Mouse (Mus musculus) spleen, adult 2 months (tissue): ENCODE results near the gene Clcf1. TPM values are rescaled to one million over a fixed set of nuclear protein-coding genes. Genes with fewer than 3 reads are reported as not detected.

ENCODE experiments used
- DNase-seq, 2 experiments: peaks; one replicate each; pipeline versions ENCODE4 v3.0.0 to v3.0.0-alpha.2; 2012 to 2021; ENCODE audit warnings: low spot score in 2 of 2, low read depth in 1 of 2
- H3K27ac ChIP-seq: fragments of 200-500 bp; 2 replicates; pipeline ENCODE4 v1.5.1; 2012; ENCODE audit warnings: low read length, inconsistent platforms; ENCODE audit not compliant: insufficient read depth
- H3K27me3 ChIP-seq: fragments of 200-500 bp; 2 replicates; pipeline ENCODE4 v1.6.1; 2012; ENCODE audit warnings: mild to moderate bottlenecking, moderate library complexity, low read length, inconsistent platforms; ENCODE audit not compliant: control insufficient read depth, insufficient read depth
- H3K36me3 ChIP-seq: fragments of 200-500 bp; 2 replicates; pipeline ENCODE4 v1.6.1; 2012; ENCODE audit warnings: mild to moderate bottlenecking, low read length, inconsistent platforms; ENCODE audit not compliant: control insufficient read depth, insufficient read depth
- H3K4me1 ChIP-seq: fragments of 200-500 bp; 2 replicates; pipeline ENCODE4 v1.6.1; 2011; ENCODE audit warnings: inconsistent platforms; ENCODE audit not compliant: control insufficient read depth, insufficient read depth, insufficient read length
- H3K4me3 ChIP-seq: fragments of 200-500 bp; 2 replicates; pipeline ENCODE4 v1.5.1; 2011; ENCODE audit warnings: mild to moderate bottlenecking, inconsistent platforms; ENCODE audit not compliant: insufficient read depth, insufficient read length; ENCODE audit errors: extremely low read depth
- CTCF ChIP-seq: fragments of 200-500 bp; IDR thresholded peaks from 2 replicates; pipeline ENCODE4 v1.5.1; 2011; ENCODE audit warnings: mild to moderate bottlenecking, inconsistent platforms; ENCODE audit not compliant: insufficient read depth, insufficient read length, insufficient replicate concordance; ENCODE audit errors: extremely low read depth
- POLR2A ChIP-seq: fragments of 200-500 bp; IDR thresholded peaks from 2 replicates; pipeline ENCODE4 v1.6.1; 2011; ENCODE audit warnings: low read depth, low read length, inconsistent platforms
- WGBS: fragments of 180-500 bp; shearing (Covaris S2); methylation state at CpG from one replicate; pipeline ENCODE4 v1.1.7; 2018; 5-methylcytosine and 5-hydroxymethylcytosine counted together
- polyA plus RNA-seq: library from polyadenylated mRNA; depleted of rRNA; stranded (reverse); fragments of >200 nt; gene quantifications from 2 replicates; pipeline ENCODE4 v1.2.3, GENCODE M21; 2012

Gene Clcf1
- polyA plus RNA-seq, 1 experiment, result 128 TPM

DNA sequence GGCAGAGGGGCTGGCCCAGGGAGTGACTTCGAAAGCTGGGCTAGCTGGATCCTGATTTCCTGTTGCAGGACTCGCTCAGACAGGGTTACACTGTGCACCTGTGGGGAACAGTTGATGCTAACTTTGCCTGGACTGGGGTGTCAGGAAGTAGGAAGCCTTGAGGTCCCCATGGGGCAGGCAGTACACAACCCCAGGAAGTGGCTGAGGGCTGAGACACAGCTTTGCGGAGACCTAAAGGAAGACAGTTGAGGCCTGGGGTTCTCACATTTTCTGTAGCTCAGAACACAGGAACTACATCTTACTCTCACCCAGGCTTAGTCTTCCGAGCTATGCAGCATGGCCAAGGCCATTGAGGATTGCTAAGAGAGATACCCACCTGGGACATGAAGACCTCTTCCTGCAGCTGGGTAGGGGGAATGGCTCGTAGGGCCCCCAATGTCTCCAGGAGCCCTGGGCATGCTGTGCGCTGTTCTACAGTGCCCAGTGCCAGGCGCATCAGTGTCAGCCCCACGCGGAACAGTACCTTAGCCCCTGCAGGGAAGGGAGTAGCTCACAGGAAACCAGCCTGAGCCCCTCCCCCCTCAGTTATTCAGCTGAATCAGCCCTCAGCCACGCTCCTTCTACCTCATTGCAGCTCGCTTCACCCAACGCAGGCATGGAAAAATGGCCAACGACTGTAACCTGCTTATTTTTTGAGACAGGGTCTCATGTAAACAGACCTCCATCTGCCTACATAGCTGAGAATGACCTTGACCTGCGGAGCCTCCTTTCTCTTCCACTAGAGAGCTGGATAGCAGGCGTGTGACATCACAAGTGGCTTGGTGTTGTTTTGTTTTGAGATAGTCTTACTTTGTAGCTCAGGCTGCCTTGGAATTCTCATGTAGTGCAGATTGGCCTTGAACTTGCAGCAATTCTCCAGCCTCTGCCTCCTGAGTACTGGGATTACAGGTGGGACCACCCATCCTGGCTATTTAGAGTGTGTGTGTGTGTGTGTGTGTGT, 28.8 kb upstream of the Clcf1 start:
- DNase-seq, result peak in 1 of 2 experiments; percentile 82
- Histone ChIP-seq H3K27ac (peak overlapping the region; percentile 94), H3K36me3 (peaks cover 52% of the 10 kb centered on the region), H3K4me3 (peak overlapping the region; percentile 12; the same call in 1 of the 2 replicates), H3K27me3 (no peaks in the 10 kb centered on the region), H3K4me1 (peaks cover 59% of the 10 kb centered on the region)
- TF ChIP-seq POLR2A (no peak; the same call in 1 of the 2 replicates), CTCF (no peak)
- 9% methylated on average over 15 of the region's 15 CpGs for WGBS

DNA sequence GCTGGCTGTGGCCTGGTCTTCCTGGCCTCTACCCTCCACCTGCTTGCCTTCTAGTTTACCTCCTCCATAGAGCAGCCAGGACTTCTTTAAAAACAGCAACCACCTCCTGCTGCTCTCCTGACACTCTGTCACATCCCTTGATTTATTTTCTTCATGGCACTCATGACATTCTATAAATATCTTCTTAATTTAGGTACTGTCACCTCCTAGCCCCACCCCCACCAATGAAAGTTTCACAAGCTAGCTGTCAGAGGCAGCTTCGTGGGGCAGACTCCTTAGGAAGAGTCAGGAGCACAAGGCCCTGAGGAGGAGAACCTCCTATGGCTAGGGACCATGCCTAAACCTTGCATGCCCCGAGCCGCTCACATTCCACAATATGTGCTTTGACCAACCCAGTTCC, 26.7 kb upstream of the Clcf1 start:
- no peak for DNase-seq
- Histone ChIP-seq H3K4me1 (peaks cover 55% of the 10 kb centered on the region), H3K4me3 (peak overlapping the region; percentile 43; the same call in 1 of the 2 replicates), H3K27ac (peak overlapping the region; percentile 94), H3K27me3 (no peaks in the 10 kb centered on the region), H3K36me3 (peaks cover 45% of the 10 kb centered on the region)
- 12% methylated on average over 3 of the region's 3 CpGs for WGBS
- TF ChIP-seq POLR2A (no peak), CTCF (no peak)

DNA sequence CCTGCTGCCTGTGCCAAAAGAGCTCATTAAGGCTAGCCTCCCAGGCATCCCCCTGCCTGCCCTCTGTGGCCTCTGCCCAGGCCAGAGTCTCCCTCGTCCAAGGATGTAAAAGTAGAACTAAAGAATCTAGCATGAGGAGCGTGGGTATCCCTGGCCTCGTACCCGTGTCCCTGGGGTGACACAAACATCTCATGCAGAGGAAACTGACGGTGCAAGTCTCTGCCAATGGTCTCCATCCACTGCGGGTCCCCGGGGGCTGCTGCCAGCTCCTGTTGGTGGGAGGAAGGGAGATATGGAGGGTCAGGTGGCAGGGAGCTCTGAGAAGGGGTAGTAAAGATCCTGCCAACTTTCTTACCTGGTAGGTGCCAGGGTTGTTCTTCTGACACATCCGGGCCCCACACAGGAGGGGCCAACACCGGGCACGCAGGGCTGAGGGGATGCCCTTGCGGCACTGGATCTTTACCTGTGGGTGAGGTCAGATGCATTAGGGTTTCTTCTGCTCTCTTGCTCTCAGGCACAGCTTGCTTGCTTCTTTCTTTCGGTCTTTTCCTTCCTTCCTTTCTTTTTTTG, 24.9 kb upstream of the Clcf1 start:
- 16% methylated on average over 12 of the region's 12 CpGs for WGBS
- no peak for DNase-seq
- no peaks in the 10 kb centered on the region for H3K27me3 ChIP-seq
- H3K27ac ChIP-seq, result peak overlapping the region; percentile 98
- TF ChIP-seq CTCF (no peak), POLR2A (no peak)
- H3K4me1 ChIP-seq, result peaks cover 52% of the 10 kb centered on the region
- H3K4me3 ChIP-seq, result peak overlapping the region; percentile 56
- H3K36me3 ChIP-seq, result peaks cover 42% of the 10 kb centered on the region

DNA sequence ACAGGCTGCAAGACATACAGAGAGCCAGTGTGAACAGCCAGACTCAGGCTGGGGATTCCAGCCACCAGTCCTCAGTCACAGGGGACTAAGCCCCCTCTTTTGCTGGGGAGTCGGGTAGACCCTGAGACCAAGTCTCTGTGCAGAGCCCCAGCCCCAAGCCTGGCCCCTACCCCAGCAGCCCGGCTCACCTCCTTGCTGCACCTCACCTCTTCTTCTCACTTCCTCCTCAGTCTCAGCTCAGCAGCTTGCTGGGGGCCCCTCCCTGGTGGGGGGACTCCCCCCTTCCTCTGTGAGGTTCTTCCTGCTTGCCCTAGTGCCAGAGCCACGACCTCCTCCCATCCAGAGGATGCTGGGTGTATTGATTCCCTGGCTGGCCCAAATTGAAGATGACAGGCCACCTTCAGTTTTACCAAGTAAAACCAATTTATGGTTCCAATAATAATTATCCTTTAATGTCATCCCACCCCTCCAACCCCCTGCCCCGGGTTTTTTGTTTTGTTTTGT, 23.2 kb upstream of the Clcf1 start, which contains the start of gene Tbc1d10c:
Gene Tbc1d10c (minus strand): TSS at position 454 of the 504 bp plus-strand sequence.
- DNase-seq, result peak; percentile 76 to 92
- H3K36me3 ChIP-seq, result peaks cover 51% of the 10 kb centered on the region
- peaks cover 41% of the 10 kb centered on the region for H3K4me1 ChIP-seq
- H3K27ac ChIP-seq, result peak within 1 kb of the TSS; percentile 98
- peak within 1 kb of the TSS; percentile 89 for H3K4me3 ChIP-seq
- under 1% methylated on average over 4 of the region's 4 CpGs for WGBS
- H3K27me3 ChIP-seq, result no peaks in the 10 kb centered on the region
- TF ChIP-seq POLR2A (peak; percentile 83), CTCF (no peak)

DNA sequence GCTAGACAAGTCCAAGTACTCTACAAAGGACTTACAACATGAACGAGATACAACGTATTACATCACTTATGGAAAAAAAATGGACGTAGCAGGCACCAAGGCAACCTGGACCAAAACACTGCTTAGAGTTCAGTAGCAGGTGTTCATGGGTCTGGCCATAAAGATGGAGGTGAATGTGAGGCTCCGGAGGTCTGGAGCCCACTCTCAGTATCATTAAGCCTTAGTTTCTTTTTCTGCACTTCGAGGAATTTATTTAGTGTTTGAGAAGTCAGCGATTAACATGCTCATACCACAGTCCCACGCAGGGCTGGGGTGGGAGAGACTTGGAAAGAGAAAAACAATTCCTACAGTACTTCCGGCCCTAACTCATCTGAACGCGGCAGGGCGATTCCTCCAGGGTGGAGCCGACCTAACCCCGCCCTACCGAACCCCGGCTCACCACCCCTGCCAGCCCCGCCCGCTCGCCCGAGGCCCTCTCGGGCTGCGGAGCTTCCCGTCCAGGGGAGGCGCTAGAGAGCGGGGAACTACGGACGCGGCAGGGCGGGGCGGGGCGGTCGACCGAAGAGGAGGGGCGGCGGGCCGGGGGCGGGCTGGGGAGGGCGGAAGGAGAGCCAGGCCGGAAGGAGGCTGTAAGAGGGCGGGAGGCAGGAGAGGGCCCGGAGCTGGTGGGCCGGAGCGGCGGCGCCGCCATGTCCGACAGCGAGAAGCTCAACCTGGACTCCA, 22.3 kb upstream of the Clcf1 start, which contains the start of gene Ppp1ca:
Gene Ppp1ca (plus strand): TSS at position 538 of the 723 bp plus-strand sequence.
- Histone ChIP-seq H3K27ac (peak within 1 kb of the TSS; percentile 94), H3K4me1 (peaks cover 34% of the 10 kb centered on the region; the same call in 1 of the 2 replicates), H3K36me3 (peaks cover 54% of the 10 kb centered on the region), H3K4me3 (peak within 1 kb of the TSS; percentile 89), H3K27me3 (no peaks in the 10 kb centered on the region)
- WGBS, result 1% methylated on average over 39 of the region's 47 CpGs
- TF ChIP-seq POLR2A (peak; percentile 92), CTCF (peak; percentile 68; the same call in 1 of the 2 replicates)
- DNase-seq, result peak; percentile 91 to 98

DNA sequence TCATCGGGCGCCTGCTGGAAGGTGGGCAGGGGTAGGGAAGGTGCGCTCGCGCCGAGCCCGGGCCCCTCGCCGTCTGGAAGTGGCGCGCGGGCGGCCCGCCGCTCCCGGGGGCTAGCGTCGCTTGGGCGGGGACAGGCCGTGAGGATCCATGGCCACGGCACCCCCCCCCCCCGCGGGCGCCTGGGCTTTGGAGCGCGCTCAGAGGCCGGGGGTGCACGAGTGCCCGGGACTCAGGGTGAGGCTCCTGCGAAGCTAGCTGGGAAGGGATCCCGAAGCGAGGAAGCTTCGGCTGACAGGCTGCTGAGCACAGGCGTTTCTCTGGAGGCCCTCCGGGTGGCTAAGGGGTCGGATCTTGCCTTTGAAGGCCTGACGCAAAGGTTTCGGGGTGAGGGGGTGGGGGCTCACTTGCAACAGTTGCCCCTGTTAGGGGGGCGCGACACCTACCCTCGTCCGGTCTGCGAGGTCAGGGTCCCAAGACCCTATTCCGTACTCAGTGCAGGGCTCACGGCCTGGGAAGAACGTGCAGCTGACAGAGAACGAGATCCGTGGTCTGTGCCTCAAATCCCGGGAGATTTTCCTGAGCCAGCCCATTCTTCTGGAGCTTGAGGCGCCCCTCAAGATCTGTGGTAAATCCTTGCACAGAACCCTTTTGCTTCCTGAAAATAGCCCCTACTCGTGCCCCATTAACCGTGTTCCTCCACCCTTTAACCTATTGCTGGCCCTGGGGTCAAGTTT, 21.6 kb upstream of the Clcf1 start:
- Histone ChIP-seq H3K27ac (peak overlapping the region; percentile 94), H3K4me1 (peaks cover 28% of the 10 kb centered on the region; the same call in 1 of the 2 replicates), H3K4me3 (peak overlapping the region; percentile 89), H3K36me3 (peaks cover 53% of the 10 kb centered on the region), H3K27me3 (no peaks in the 10 kb centered on the region)
- DNase-seq, result no peak
- WGBS, result 1% methylated on average over 50 of the region's 52 CpGs
- TF ChIP-seq CTCF (no peak), POLR2A (no peak)
